Mouse (Mus musculus): ENCODE measurements around the gene Krtap9-1. TPM values are rescaled to one million over a fixed set of nuclear protein-coding genes. Genes with fewer than 3 reads are reported as not detected.
"Not testable (repeated sequence)": the region's sequence is repeated elsewhere in the genome, so short reads cannot be mapped to it uniquely, and the experiment has no call there.

Gene Krtap9-1
- total and polyA plus RNA-seq, 2 experiments: not detected

GRCm38 (mm10) chr11:99857617-99858016, 15.6 kb upstream of the Krtap9-1 start, which contains the start of gene Gm11568:
Gm11568 (plus strand) TSS chr11:99857917.
- Histone ChIP-seq H3K27me3 (ENCODE audit: control insufficient read depth, insufficient read depth, low read length) (0 out of 2 replicates have a peak, but pooled peaks cover 2% of the 10 kb centered on the region), H3K36me3 (ENCODE audit: control insufficient read depth, insufficient read depth, low read length) (no peaks in the 10 kb centered on the region), H3K9ac (ENCODE audit: low read depth, low read length) (no peak within 1 kb of the TSS), H3K79me2 (ENCODE audit: control insufficient read depth, insufficient read depth, low read length) (no peaks in the 10 kb centered on the region), H3K4me3 (ENCODE audit: insufficient read depth, low read depth, low read length) (no peak within 1 kb of the TSS), H3K4me1 (ENCODE audit: control insufficient read depth, insufficient read depth, low read length) (no peaks in the 10 kb centered on the region), H3K27ac (replicated peaks; ENCODE audit: insufficient read depth, low read depth, low read length) (no peak within 1 kb of the TSS)
- TF ChIP-seq CTCF (IDR thresholded peaks at IDR 0.05; ENCODE audit: low read depth, low read length): no peak
- no peak for TF ChIP-seq POLR2A (IDR thresholded peaks at IDR 0.05; ENCODE audit: extremely low read depth, insufficient read depth, low read length)
- WGBS: 91% methylated on average over 2 of the region's 2 CpGs
- no peak for DNase-seq (ENCODE audit: extremely low read depth, low read depth, low spot score)

- no peaks in the 10 kb centered on the region for H3K4me1 ChIP-seq (ENCODE audit: control insufficient read depth, insufficient read depth, low read length)
- no peaks in the 10 kb centered on the region for H3K36me3 ChIP-seq (ENCODE audit: control insufficient read depth, insufficient read depth, low read length)
- no peak for TF ChIP-seq CTCF (IDR thresholded peaks at IDR 0.05; ENCODE audit: low read depth, low read length)
- TF ChIP-seq POLR2A (IDR thresholded peaks at IDR 0.05; ENCODE audit: extremely low read depth, insufficient read depth, low read length): no peak
- H3K4me3 ChIP-seq (ENCODE audit: insufficient read depth, low read depth, low read length): no peak overlapping the region
- 0 out of 2 replicates have a peak, but pooled peaks cover 2% of the 10 kb centered on the region for H3K27me3 ChIP-seq (ENCODE audit: control insufficient read depth, insufficient read depth, low read length)
- 76% methylated on average over 2 of the region's 2 CpGs for WGBS
- no peak overlapping the region for H3K9ac ChIP-seq (ENCODE audit: low read depth, low read length)
- no peak overlapping the region for H3K27ac ChIP-seq (replicated peaks; ENCODE audit: insufficient read depth, low read depth, low read length)
- no peak for DNase-seq (ENCODE audit: extremely low read depth, low read depth, low spot score)
- no peaks in the 10 kb centered on the region for H3K79me2 ChIP-seq (ENCODE audit: control insufficient read depth, insufficient read depth, low read length)
Measured at GRCm38 (mm10) chr11:99858761-99859160, 14.4 kb upstream of the Krtap9-1 start.

GRCm38 (mm10) chr11:99864176-99864575, 9.0 kb upstream of the Krtap9-1 start, which contains the start of gene Gm11559:
Gm11559 (plus strand) TSS chr11:99864476.
- not testable (repeated sequence) for H3K4me1 ChIP-seq (ENCODE audit: control insufficient read depth, insufficient read depth, low read length); DNase-seq (ENCODE audit: extremely low read depth, low read depth, low spot score); H3K9ac ChIP-seq (ENCODE audit: low read depth, low read length); H3K36me3 ChIP-seq (ENCODE audit: control insufficient read depth, insufficient read depth, low read length); H3K4me3 ChIP-seq (ENCODE audit: insufficient read depth, low read depth, low read length); H3K79me2 ChIP-seq (ENCODE audit: control insufficient read depth, insufficient read depth, low read length); H3K27ac ChIP-seq (replicated peaks; ENCODE audit: insufficient read depth, low read depth, low read length); H3K27me3 ChIP-seq (ENCODE audit: control insufficient read depth, insufficient read depth, low read length)
- 49% methylated on average over 1 of the region's 1 CpGs for WGBS

- H3K9ac ChIP-seq (ENCODE audit: low read depth, low read length); H3K36me3 ChIP-seq (ENCODE audit: control insufficient read depth, insufficient read depth, low read length); H3K79me2 ChIP-seq (ENCODE audit: control insufficient read depth, insufficient read depth, low read length); DNase-seq (ENCODE audit: extremely low read depth, low read depth, low spot score); H3K27me3 ChIP-seq (ENCODE audit: control insufficient read depth, insufficient read depth, low read length); H3K4me3 ChIP-seq (ENCODE audit: insufficient read depth, low read depth, low read length); H3K27ac ChIP-seq (replicated peaks; ENCODE audit: insufficient read depth, low read depth, low read length); H3K4me1 ChIP-seq (ENCODE audit: control insufficient read depth, insufficient read depth, low read length): not testable (repeated sequence)
- WGBS: 38% methylated on average over 1 of the region's 1 CpGs
Measured at GRCm38 (mm10) chr11:99878887-99879286, 5.7 kb downstream of the Krtap9-1 start, which contains the start of gene Gm11567. Gm11567 (plus strand) TSS chr11:99879187.

GRCm38 (mm10) chr11:99907620-99908019, 34.4 kb downstream of the Krtap9-1 start, which contains the start of gene Krtap31-1:
Krtap31-1 (plus strand) TSS chr11:99907920.
- no peak for TF ChIP-seq POLR2A (IDR thresholded peaks at IDR 0.05; ENCODE audit: extremely low read depth, insufficient read depth, low read length)
- no peak for TF ChIP-seq CTCF (IDR thresholded peaks at IDR 0.05; ENCODE audit: low read depth, low read length)
- no peaks in the 10 kb centered on the region for H3K79me2 ChIP-seq (ENCODE audit: control insufficient read depth, insufficient read depth, low read length)
- H3K27me3 ChIP-seq (ENCODE audit: control insufficient read depth, insufficient read depth, low read length): no peaks in the 10 kb centered on the region
- no peak within 1 kb of the TSS for H3K4me3 ChIP-seq (ENCODE audit: insufficient read depth, low read depth, low read length)
- H3K9ac ChIP-seq (ENCODE audit: low read depth, low read length): no peak within 1 kb of the TSS
- DNase-seq (ENCODE audit: extremely low read depth, low read depth, low spot score): no peak
- H3K4me1 ChIP-seq (ENCODE audit: control insufficient read depth, insufficient read depth, low read length): no peaks in the 10 kb centered on the region
- WGBS: 77% methylated on average over 2 of the region's 2 CpGs
- H3K36me3 ChIP-seq (ENCODE audit: control insufficient read depth, insufficient read depth, low read length): no peaks in the 10 kb centered on the region
- no peak within 1 kb of the TSS for H3K27ac ChIP-seq (replicated peaks; ENCODE audit: insufficient read depth, low read depth, low read length)

- WGBS: 79% methylated on average over 3 of the region's 3 CpGs
- Histone ChIP-seq H3K9ac (ENCODE audit: low read depth, low read length) (no peak within 1 kb of the TSS), H3K79me2 (ENCODE audit: control insufficient read depth, insufficient read depth, low read length) (no peaks in the 10 kb centered on the region), H3K27me3 (ENCODE audit: control insufficient read depth, insufficient read depth, low read length) (peaks cover 4% of the 10 kb centered on the region; the same call in 1 of the 2 replicates), H3K27ac (replicated peaks; ENCODE audit: insufficient read depth, low read depth, low read length) (no peak within 1 kb of the TSS), H3K36me3 (ENCODE audit: control insufficient read depth, insufficient read depth, low read length) (no peaks in the 10 kb centered on the region), H3K4me3 (ENCODE audit: insufficient read depth, low read depth, low read length) (no peak within 1 kb of the TSS), H3K4me1 (ENCODE audit: control insufficient read depth, insufficient read depth, low read length) (no peaks in the 10 kb centered on the region)
- no peak for DNase-seq (ENCODE audit: extremely low read depth, low read depth, low spot score)
- no peak for TF ChIP-seq POLR2A (IDR thresholded peaks at IDR 0.05; ENCODE audit: extremely low read depth, insufficient read depth, low read length)
- no peak for TF ChIP-seq CTCF (IDR thresholded peaks at IDR 0.05; ENCODE audit: low read depth, low read length)
Measured at GRCm38 (mm10) chr11:99914451-99914850, 41.3 kb downstream of the Krtap9-1 start, which contains the start of gene Gm11565. Gm11565 (plus strand) TSS chr11:99914751.

Other genes with a start within 250 kb of the Krtap9-1 start
Only the 30 nearest of the 36 such genes appear.
- gene Gm11563, start 214.4 kb upstream of the Krtap9-1 start, total RNA-seq (2014; rRNA removed): not detected in 2 replicates
- gene Gm11563, start 214.4 kb upstream of the Krtap9-1 start, polyA plus RNA-seq (2012; rRNA removed): not detected in 2 replicates
- gene Krtap4-6, start 207.4 kb upstream of the Krtap9-1 start, total RNA-seq (2014; rRNA removed): not detected in 2 replicates
- gene Krtap4-6, start 207.4 kb upstream of the Krtap9-1 start, polyA plus RNA-seq (2012; rRNA removed): not detected in 2 replicates
- not detected in 2 replicates for gene Gm14190, start 182.6 kb upstream of the Krtap9-1 start, total RNA-seq (2014; rRNA removed)
- gene Gm14190, start 182.6 kb upstream of the Krtap9-1 start, polyA plus RNA-seq (2012; rRNA removed): not detected in 2 replicates
- not detected in 2 replicates for gene Gm14180, start 139.1 kb upstream of the Krtap9-1 start, total RNA-seq (2014; rRNA removed)
- not detected in 2 replicates for gene Gm14180, start 139.1 kb upstream of the Krtap9-1 start, polyA plus RNA-seq (2012; rRNA removed)
- gene Gm11595, start 100.5 kb upstream of the Krtap9-1 start, total RNA-seq (2014; rRNA removed): not detected in 2 replicates
- gene Gm11595, start 100.5 kb upstream of the Krtap9-1 start, polyA plus RNA-seq (2012; rRNA removed): not detected in 2 replicates
- not detected in 2 replicates for gene Krtap4-8, start 92.7 kb upstream of the Krtap9-1 start, total RNA-seq (2014; rRNA removed)
- not detected in 2 replicates for gene Krtap4-8, start 92.7 kb upstream of the Krtap9-1 start, polyA plus RNA-seq (2012; rRNA removed)
- not detected in 2 replicates for gene Krtap4-9, start 88.2 kb upstream of the Krtap9-1 start, total RNA-seq (2014; rRNA removed)
- not detected in 2 replicates for gene Krtap4-9, start 88.2 kb upstream of the Krtap9-1 start, polyA plus RNA-seq (2012; rRNA removed)
- not detected in 2 replicates for gene Gm11596, start 79.9 kb upstream of the Krtap9-1 start, total RNA-seq (2014; rRNA removed)
- gene Gm11596, start 79.9 kb upstream of the Krtap9-1 start, polyA plus RNA-seq (2012; rRNA removed): not detected in 2 replicates
- gene Gm11569, start 74.5 kb upstream of the Krtap9-1 start, total RNA-seq (2014; rRNA removed): not detected in 2 replicates
- not detected in 2 replicates for gene Gm11569, start 74.5 kb upstream of the Krtap9-1 start, polyA plus RNA-seq (2012; rRNA removed)
- gene Gm11554, start 68.9 kb upstream of the Krtap9-1 start, total RNA-seq (2014; rRNA removed): not detected in 2 replicates
- gene Gm11554, start 68.9 kb upstream of the Krtap9-1 start, polyA plus RNA-seq (2012; rRNA removed): not detected in 2 replicates
- not detected in 2 replicates for gene Krtap4-13, start 63.5 kb upstream of the Krtap9-1 start, total RNA-seq (2014; rRNA removed)
- gene Krtap4-13, start 63.5 kb upstream of the Krtap9-1 start, polyA plus RNA-seq (2012; rRNA removed): not detected in 2 replicates
- gene Gm11564, start 57.7 kb upstream of the Krtap9-1 start, total RNA-seq (2014; rRNA removed): not detected in 2 replicates
- gene Gm11564, start 57.7 kb upstream of the Krtap9-1 start, polyA plus RNA-seq (2012; rRNA removed): not detected in 2 replicates
- gene 2300003K06Rik, start 35.3 kb upstream of the Krtap9-1 start, total RNA-seq (2014; rRNA removed): not detected in 2 replicates
- not detected in 2 replicates for gene 2300003K06Rik, start 35.3 kb upstream of the Krtap9-1 start, polyA plus RNA-seq (2012; rRNA removed)
- gene Krtap4-16, start 21.8 kb upstream of the Krtap9-1 start, total RNA-seq (2014; rRNA removed): not detected in 2 replicates
- not detected in 2 replicates for gene Krtap4-16, start 21.8 kb upstream of the Krtap9-1 start, polyA plus RNA-seq (2012; rRNA removed)
- gene Gm11568, start 15.5 kb upstream of the Krtap9-1 start, total RNA-seq (2014; rRNA removed): not detected in 2 replicates
- gene Gm11568, start 15.5 kb upstream of the Krtap9-1 start, polyA plus RNA-seq (2012; rRNA removed): not detected in 2 replicates
- gene Gm11559, start 8.9 kb upstream of the Krtap9-1 start, total RNA-seq (2014; rRNA removed): not detected in 2 replicates
- gene Gm11559, start 8.9 kb upstream of the Krtap9-1 start, polyA plus RNA-seq (2012; rRNA removed): not detected in 2 replicates
- 0.28 TPM in 1 of 2 replicates, not detected in the other for gene Gm11567, start 5.8 kb downstream of the Krtap9-1 start, total RNA-seq (2014; rRNA removed)
- gene Gm11567, start 5.8 kb downstream of the Krtap9-1 start, polyA plus RNA-seq (2012; rRNA removed): not detected in 2 replicates
- not detected in 2 replicates for gene Krtap31-1, start 34.5 kb downstream of the Krtap9-1 start, total RNA-seq (2014; rRNA removed)
- gene Krtap31-1, start 34.5 kb downstream of the Krtap9-1 start, polyA plus RNA-seq (2012; rRNA removed): not detected in 2 replicates
- gene Gm11565, start 41.4 kb downstream of the Krtap9-1 start, total RNA-seq (2014; rRNA removed): not detected in 2 replicates
- gene Gm11565, start 41.4 kb downstream of the Krtap9-1 start, polyA plus RNA-seq (2012; rRNA removed): not detected in 2 replicates
- gene Krtap31-2, start 62.9 kb downstream of the Krtap9-1 start, total RNA-seq (2014; rRNA removed): not detected in 2 replicates
- gene Krtap31-2, start 62.9 kb downstream of the Krtap9-1 start, polyA plus RNA-seq (2012; rRNA removed): not detected in 2 replicates
- gene Krtap9-5, start 75.1 kb downstream of the Krtap9-1 start, total RNA-seq (2014; rRNA removed): not detected in 2 replicates
- gene Krtap9-5, start 75.1 kb downstream of the Krtap9-1 start, polyA plus RNA-seq (2012; rRNA removed): not detected in 2 replicates
- not detected in 2 replicates for gene Krtap29-1, start 105.7 kb downstream of the Krtap9-1 start, total RNA-seq (2014; rRNA removed)
- gene Krtap29-1, start 105.7 kb downstream of the Krtap9-1 start, polyA plus RNA-seq (2012; rRNA removed): not detected in 2 replicates
- not detected in 2 replicates for gene Krtap16-1, start 113.2 kb downstream of the Krtap9-1 start, total RNA-seq (2014; rRNA removed)
- not detected in 2 replicates for gene Krtap16-1, start 113.2 kb downstream of the Krtap9-1 start, polyA plus RNA-seq (2012; rRNA removed)
- gene Krtap17-1, start 120.6 kb downstream of the Krtap9-1 start, total RNA-seq (2014; rRNA removed): not detected in 2 replicates
- gene Krtap17-1, start 120.6 kb downstream of the Krtap9-1 start, polyA plus RNA-seq (2012; rRNA removed): not detected in 2 replicates
- not detected in 2 replicates for gene Krt33a, start 142.8 kb downstream of the Krtap9-1 start, total RNA-seq (2014; rRNA removed)
- gene Krt33a, start 142.8 kb downstream of the Krtap9-1 start, polyA plus RNA-seq (2012; rRNA removed): not detected in 2 replicates
- gene Krt33b, start 156.5 kb downstream of the Krtap9-1 start, total RNA-seq (2014; rRNA removed): not detected in 2 replicates
- gene Krt33b, start 156.5 kb downstream of the Krtap9-1 start, polyA plus RNA-seq (2012; rRNA removed): not detected in 2 replicates
- gene Krt34, start 168.2 kb downstream of the Krtap9-1 start, total RNA-seq (2014; rRNA removed): not detected in 2 replicates
- gene Krt34, start 168.2 kb downstream of the Krtap9-1 start, polyA plus RNA-seq (2012; rRNA removed): not detected in 2 replicates
- gene Krt31, start 177.2 kb downstream of the Krtap9-1 start, total RNA-seq (2014; rRNA removed): not detected in 2 replicates
- not detected in 2 replicates for gene Krt31, start 177.2 kb downstream of the Krtap9-1 start, polyA plus RNA-seq (2012; rRNA removed)
- not detected in 2 replicates for gene Krt32, start 214.8 kb downstream of the Krtap9-1 start, total RNA-seq (2014; rRNA removed)
- gene Krt32, start 214.8 kb downstream of the Krtap9-1 start, polyA plus RNA-seq (2012; rRNA removed): not detected in 2 replicates
- gene Krt35, start 222.9 kb downstream of the Krtap9-1 start, total RNA-seq (2014; rRNA removed): not detected in 2 replicates
- gene Krt35, start 222.9 kb downstream of the Krtap9-1 start, polyA plus RNA-seq (2012; rRNA removed): not detected in 2 replicates

Measured in liver, adult 2 months (tissue).